Mouse (Mus musculus): ENCODE results near the gene Atg2b. TPM values are rescaled to one million over a fixed set of nuclear protein-coding genes. Genes with fewer than 3 reads are reported as not detected.

Atg2b gene
- polyA plus RNA-seq, 1 experiment = 20.0 TPM

- no peaks in the 10 kb centered on the region for H3K79me2 ChIP-seq (ENCODE audit: control insufficient read depth, insufficient read depth)
- TF ChIP-seq REST (IDR thresholded peaks at IDR 0.05; ENCODE audit: insufficient read depth, insufficient read length) = no peak
- no peak for TF ChIP-seq MYOD1 (IDR thresholded peaks at IDR 0.05; ENCODE audit: control insufficient read depth in 1 of 3, insufficient read length in 2 of 3, low read depth in 2 of 3)
- no peak for TF ChIP-seq POLR2AphosphoS2 (IDR thresholded peaks at IDR 0.05; ENCODE audit: insufficient read length, low read depth)
- TF ChIP-seq POLR2A (IDR thresholded peaks at IDR 0.05; ENCODE audit: insufficient read length, low read depth) = no peak
- TF ChIP-seq USF1 (IDR thresholded peaks at IDR 0.05; ENCODE audit: low read depth) = no peak
- no peak for TF ChIP-seq CEBPB (IDR thresholded peaks at IDR 0.05; ENCODE audit: insufficient read depth, poor library complexity, severe bottlenecking)
- TF ChIP-seq TCF3 (IDR thresholded peaks at IDR 0.05; ENCODE audit: insufficient read length, low read depth) = no peak
- TF ChIP-seq E2F4 (IDR thresholded peaks at IDR 0.05; ENCODE audit: insufficient read depth) = no peak
- no peak for TF ChIP-seq MAX (IDR thresholded peaks at IDR 0.05; ENCODE audit: low read depth)
- TF ChIP-seq TCF12 (IDR thresholded peaks at IDR 0.05; ENCODE audit: insufficient read depth, poor library complexity, severe bottlenecking) = no peak
- no peak for TF ChIP-seq MYOG (IDR thresholded peaks at IDR 0.05; ENCODE audit: control insufficient read depth in 1 of 3, insufficient read depth in 1 of 3, insufficient read length in 2 of 3, low read depth in 2 of 3)
- TF ChIP-seq SRF (IDR thresholded peaks at IDR 0.05; ENCODE audit: control insufficient read depth, insufficient read length, low read depth) = no peak
- no peak overlapping the region for H3K4me3 ChIP-seq
- H3ac ChIP-seq (ENCODE audit: control insufficient read depth, insufficient read length) = no peak overlapping the region
- no peaks in the 10 kb centered on the region for H3K27me3 ChIP-seq (ENCODE audit: control insufficient read depth, insufficient read depth, insufficient read length)
- no peaks in the 10 kb centered on the region for H3K36me3 ChIP-seq (ENCODE audit: control insufficient read depth, insufficient read depth)
- no peak overlapping the region for H3K4me2 ChIP-seq (ENCODE audit: low read depth)
Measured at GRCm38 (mm10) chr12:105582486-105582885, 102.5 kb downstream of the Atg2b start.

GRCm38 (mm10) chr12:105580490-105580889 lies 104.5 kb downstream of the Atg2b start:
- Histone ChIP-seq H3K36me3 (ENCODE audit: control insufficient read depth, insufficient read depth) (no peaks in the 10 kb centered on the region), H3K4me2 (ENCODE audit: low read depth) (no peak overlapping the region), H3ac (ENCODE audit: control insufficient read depth, insufficient read length) (no peak overlapping the region), H3K4me3 (no peak overlapping the region), H3K79me2 (ENCODE audit: control insufficient read depth, insufficient read depth) (no peaks in the 10 kb centered on the region), H3K27me3 (ENCODE audit: control insufficient read depth, insufficient read depth, insufficient read length) (no peaks in the 10 kb centered on the region)
- TF ChIP-seq USF1 (IDR thresholded peaks at IDR 0.05; ENCODE audit: low read depth) (no peak), REST (IDR thresholded peaks at IDR 0.05; ENCODE audit: insufficient read depth, insufficient read length) (no peak)

GRCm38 (mm10) chr12:105574356-105574755 lies 110.7 kb downstream of the Atg2b start:
- Histone ChIP-seq H3K4me3 (no peak overlapping the region), H3K79me2 (ENCODE audit: control insufficient read depth, insufficient read depth) (no peaks in the 10 kb centered on the region), H3ac (ENCODE audit: control insufficient read depth, insufficient read length) (no peak overlapping the region), H3K4me2 (ENCODE audit: low read depth) (no peak overlapping the region), H3K27me3 (ENCODE audit: control insufficient read depth, insufficient read depth, insufficient read length) (no peaks in the 10 kb centered on the region), H3K36me3 (ENCODE audit: control insufficient read depth, insufficient read depth) (no peaks in the 10 kb centered on the region)
- no peak for TF ChIP-seq SRF (IDR thresholded peaks at IDR 0.05; ENCODE audit: control insufficient read depth, insufficient read length, low read depth)
- TF ChIP-seq TCF3 (IDR thresholded peaks at IDR 0.05; ENCODE audit: insufficient read length, low read depth) = no peak
- TF ChIP-seq TCF12 (IDR thresholded peaks at IDR 0.05; ENCODE audit: insufficient read depth, poor library complexity, severe bottlenecking) = no peak
- no peak for TF ChIP-seq USF1 (IDR thresholded peaks at IDR 0.05; ENCODE audit: low read depth)
- TF ChIP-seq POLR2AphosphoS2 (IDR thresholded peaks at IDR 0.05; ENCODE audit: insufficient read length, low read depth) = no peak
- TF ChIP-seq E2F4 (IDR thresholded peaks at IDR 0.05; ENCODE audit: insufficient read depth) = no peak
- no peak for TF ChIP-seq POLR2A (IDR thresholded peaks at IDR 0.05; ENCODE audit: insufficient read length, low read depth)

- no peak overlapping the region for H3K4me3 ChIP-seq
- H3K27me3 ChIP-seq (ENCODE audit: control insufficient read depth, insufficient read depth, insufficient read length) = no peaks in the 10 kb centered on the region
- no peak overlapping the region for H3K4me2 ChIP-seq (ENCODE audit: low read depth)
- H3ac ChIP-seq (ENCODE audit: control insufficient read depth, insufficient read length) = no peak overlapping the region
- H3K36me3 ChIP-seq (ENCODE audit: control insufficient read depth, insufficient read depth) = no peaks in the 10 kb centered on the region
- TF ChIP-seq REST (IDR thresholded peaks at IDR 0.05; ENCODE audit: insufficient read depth, insufficient read length) = no peak
- TF ChIP-seq MAX (IDR thresholded peaks at IDR 0.05; ENCODE audit: low read depth) = no peak
- no peak for TF ChIP-seq SRF (IDR thresholded peaks at IDR 0.05; ENCODE audit: control insufficient read depth, insufficient read length, low read depth)
- TF ChIP-seq POLR2AphosphoS2 (IDR thresholded peaks at IDR 0.05; ENCODE audit: insufficient read length, low read depth) = no peak
- no peak for TF ChIP-seq TCF3 (IDR thresholded peaks at IDR 0.05; ENCODE audit: insufficient read length, low read depth)
- TF ChIP-seq MYOD1 (IDR thresholded peaks at IDR 0.05; ENCODE audit: control insufficient read depth in 1 of 3, insufficient read length in 2 of 3, low read depth in 2 of 3) = no peak
- no peak for TF ChIP-seq USF1 (IDR thresholded peaks at IDR 0.05; ENCODE audit: low read depth)
- TF ChIP-seq POLR2A (IDR thresholded peaks at IDR 0.05; ENCODE audit: insufficient read length, low read depth) = no peak
- no peak for TF ChIP-seq E2F4 (IDR thresholded peaks at IDR 0.05; ENCODE audit: insufficient read depth)
- TF ChIP-seq MYOG (IDR thresholded peaks at IDR 0.05; ENCODE audit: control insufficient read depth in 1 of 3, insufficient read depth in 1 of 3, insufficient read length in 2 of 3, low read depth in 2 of 3) = no peak
- no peaks in the 10 kb centered on the region for H3K79me2 ChIP-seq (ENCODE audit: control insufficient read depth, insufficient read depth)
Measured at GRCm38 (mm10) chr12:105572622-105573021, 112.4 kb downstream of the Atg2b start.

- no peak overlapping the region for H3K4me3 ChIP-seq
- H3ac ChIP-seq (ENCODE audit: control insufficient read depth, insufficient read length) = no peak overlapping the region
- no peaks in the 10 kb centered on the region for H3K36me3 ChIP-seq (ENCODE audit: control insufficient read depth, insufficient read depth)
- no peak for TF ChIP-seq MYOG (IDR thresholded peaks at IDR 0.05; ENCODE audit: control insufficient read depth in 1 of 3, insufficient read depth in 1 of 3, insufficient read length in 2 of 3, low read depth in 2 of 3)
- no peaks in the 10 kb centered on the region for H3K79me2 ChIP-seq (ENCODE audit: control insufficient read depth, insufficient read depth)
- no peaks in the 10 kb centered on the region for H3K27me3 ChIP-seq (ENCODE audit: control insufficient read depth, insufficient read depth, insufficient read length)
- H3K4me2 ChIP-seq (ENCODE audit: low read depth) = no peak overlapping the region
Measured at GRCm38 (mm10) chr12:105571867-105572266, 113.1 kb downstream of the Atg2b start.

Other genes with a start within 250 kb of the Atg2b start
- gene D430019H16Rik, start 231.4 kb downstream of the Atg2b start, polyA plus RNA-seq (2012; fragmentation: generic; extraction: Trizol) = 0.02 TPM
- 2.2 TPM for gene Bdkrb2, start 122.0 kb downstream of the Atg2b start, polyA plus RNA-seq (2012; fragmentation: generic; extraction: Trizol)
- 1.00 TPM for gene Bdkrb1, start 82.1 kb downstream of the Atg2b start, polyA plus RNA-seq (2012; fragmentation: generic; extraction: Trizol)
- gene Gskip, start 382 bp downstream of the Atg2b start, polyA plus RNA-seq (2012; fragmentation: generic; extraction: Trizol) = 17.4 TPM
- gene Ak7, start 20.8 kb upstream of the Atg2b start, polyA plus RNA-seq (2012; fragmentation: generic; extraction: Trizol) = 0.02 TPM
- 78.6 TPM for gene Papola, start 99.5 kb upstream of the Atg2b start, polyA plus RNA-seq (2012; fragmentation: generic; extraction: Trizol)